Mouse (Mus musculus) heart, postnatal 0 days (tissue): ENCODE results near the gene Nr2f2. TPM values are rescaled to one million over a fixed set of nuclear protein-coding genes. Genes with fewer than 3 reads are reported as not detected.

Source experiments
- ATAC-seq: fragments of 200-750 bp; cut with Nextera tagmentation; 2 replicates; pipeline ENCODE4 v1.8.0; 2017; ENCODE audit warnings: low read depth, moderate number of reproducible peaks, moderate library complexity; ENCODE audit not compliant: insufficient read depth
- DNase-seq: peaks from one replicate; pipeline ENCODE4 v3.0.0-alpha.2; 2016; ENCODE audit warnings: low spot score
- H3K27ac ChIP-seq: fragments of 300-500 bp; sonication (generic); 2 replicates; pipeline ENCODE4 v1.5.1; 2014; ENCODE audit warnings: low read depth, mild to moderate bottlenecking
- H3K27me3 ChIP-seq: fragments of 300-500 bp; sonication (generic); 2 replicates; pipeline ENCODE4 v1.6.1; 2014; ENCODE audit warnings: low read length, mixed read lengths; ENCODE audit not compliant: control insufficient read depth, insufficient read depth
- H3K36me3 ChIP-seq: fragments of 300-500 bp; sonication (generic); replicated peaks from 2 replicates; pipeline ENCODE4 v1.6.1; 2014; ENCODE audit warnings: low read length, mixed read lengths; ENCODE audit not compliant: control insufficient read depth, insufficient read depth
- H3K4me1 ChIP-seq: fragments of 300-500 bp; sonication (generic); 2 replicates; pipeline ENCODE4 v1.6.1; 2014; ENCODE audit warnings: antibody characterized with exemption; ENCODE audit not compliant: control insufficient read depth, insufficient read depth
- H3K4me2 ChIP-seq: fragments of 300-500 bp; sonication (generic); 2 replicates; pipeline ENCODE4 v1.6.1; 2014; ENCODE audit warnings: low read depth, mild to moderate bottlenecking, low read length, moderate library complexity
- H3K4me3 ChIP-seq: fragments of 300-500 bp; sonication (generic); 2 replicates; pipeline ENCODE4 v1.5.1; 2014; ENCODE audit warnings: low read depth, low read length
- H3K9ac ChIP-seq: fragments of 300-500 bp; sonication (generic); replicated peaks from 2 replicates; pipeline ENCODE4 v1.6.1; 2014; ENCODE audit warnings: low read depth, low read length, mixed read lengths
- H3K9me3 ChIP-seq: fragments of 300-500 bp; sonication (generic); replicated peaks from 2 replicates; pipeline ENCODE4 v1.6.1; 2016; ENCODE audit warnings: low read length; ENCODE audit not compliant: control insufficient read depth
- CTCF ChIP-seq: IDR thresholded peaks from 2 replicates; pipeline ENCODE4 v1.5.1; 2016; ENCODE audit warnings: antibody characterized with exemption, control low read depth, low read depth
- EP300 ChIP-seq: IDR thresholded peaks from 2 replicates; pipeline ENCODE4 v1.6.1; 2016; ENCODE audit warnings: antibody characterized with exemption, low read depth
- WGBS: fragments of 180-500 bp; shearing (Covaris S2); extraction: QIAGEN DNeasy Blood & Tissue Kit; methylation state at CpG from one replicate; pipeline ENCODE4 v1.1.7; 2014; 5-methylcytosine and 5-hydroxymethylcytosine counted together
- polyA plus RNA-seq: library from polyadenylated mRNA; unstranded; fragments of >200 nt; fragmentation: Nextera tagmentation; extraction: Ambion mirVana; gene quantifications from 2 replicates; pipeline ENCODE4 v1.2.1, GENCODE M21; 2015
- total RNA-seq: library from RNA; depleted of rRNA; stranded (reverse); fragments of >200 nt; gene quantifications from 2 replicates; pipeline ENCODE4 v1.2.3, GENCODE M21; 2014; ENCODE audit warnings: low replicate concordance

Nr2f2 gene
- total and polyA plus RNA-seq, 2 experiments from 2014 or later = 8.3 to 18.2 TPM

DNA sequence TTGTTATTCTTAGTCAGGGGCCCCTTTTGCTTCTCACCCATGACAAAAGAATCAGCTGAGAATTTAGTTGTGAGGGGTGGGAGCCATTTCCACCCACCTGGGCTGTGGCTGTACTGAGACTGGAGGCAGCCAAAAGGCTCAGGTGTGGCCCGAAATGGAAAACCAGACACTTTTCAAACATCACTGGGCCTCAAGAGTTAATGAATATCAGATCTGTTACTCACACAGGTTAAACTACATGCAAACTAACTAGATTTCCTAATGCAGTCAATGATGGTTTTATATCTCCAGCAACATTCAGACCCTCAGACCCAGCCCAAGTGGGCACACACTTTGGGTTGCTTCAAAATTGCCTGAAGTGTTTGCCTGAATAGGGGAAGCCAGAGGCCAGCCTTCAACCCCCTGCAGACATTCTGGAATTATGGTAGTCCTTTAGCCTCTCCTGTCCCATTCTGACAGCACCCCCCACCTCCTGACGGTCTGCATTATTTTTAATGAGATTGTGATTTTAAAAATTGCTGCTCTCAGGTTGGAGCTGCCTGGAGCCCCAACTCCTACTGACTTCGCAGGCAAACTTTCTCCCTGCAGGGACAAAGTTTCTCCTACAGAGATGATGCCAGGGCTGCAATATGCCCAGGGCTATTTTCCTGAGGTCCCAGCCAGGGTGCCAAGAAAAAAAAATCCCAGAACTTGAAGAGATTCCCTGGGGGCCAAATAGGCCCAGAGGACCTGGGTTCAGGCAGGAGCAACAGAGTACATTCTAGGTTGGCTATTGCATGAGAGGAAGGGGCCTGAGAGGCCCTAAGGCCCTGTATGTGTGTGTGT lies 9.6 kb downstream of the Nr2f2 start:
- Histone ChIP-seq H3K4me3 (peak overlapping the region; percentile 65), H3K4me1 (no peaks in the 10 kb centered on the region), H3K9me3 (no peaks in the 10 kb centered on the region), H3K27ac (no peak overlapping the region), H3K9ac (peak overlapping the region; percentile 87), H3K36me3 (0 out of 2 replicates have a peak, but pooled peaks cover 9% of the 10 kb centered on the region), H3K4me2 (peak overlapping the region; percentile 70), H3K27me3 (peaks cover 70% of the 10 kb centered on the region)
- TF ChIP-seq CTCF = no peak
- TF ChIP-seq EP300 = no peak
- DNase-seq (no peak), ATAC-seq (no peak)
- 54% methylated on average over 3 of the region's 3 CpGs for WGBS

DNA sequence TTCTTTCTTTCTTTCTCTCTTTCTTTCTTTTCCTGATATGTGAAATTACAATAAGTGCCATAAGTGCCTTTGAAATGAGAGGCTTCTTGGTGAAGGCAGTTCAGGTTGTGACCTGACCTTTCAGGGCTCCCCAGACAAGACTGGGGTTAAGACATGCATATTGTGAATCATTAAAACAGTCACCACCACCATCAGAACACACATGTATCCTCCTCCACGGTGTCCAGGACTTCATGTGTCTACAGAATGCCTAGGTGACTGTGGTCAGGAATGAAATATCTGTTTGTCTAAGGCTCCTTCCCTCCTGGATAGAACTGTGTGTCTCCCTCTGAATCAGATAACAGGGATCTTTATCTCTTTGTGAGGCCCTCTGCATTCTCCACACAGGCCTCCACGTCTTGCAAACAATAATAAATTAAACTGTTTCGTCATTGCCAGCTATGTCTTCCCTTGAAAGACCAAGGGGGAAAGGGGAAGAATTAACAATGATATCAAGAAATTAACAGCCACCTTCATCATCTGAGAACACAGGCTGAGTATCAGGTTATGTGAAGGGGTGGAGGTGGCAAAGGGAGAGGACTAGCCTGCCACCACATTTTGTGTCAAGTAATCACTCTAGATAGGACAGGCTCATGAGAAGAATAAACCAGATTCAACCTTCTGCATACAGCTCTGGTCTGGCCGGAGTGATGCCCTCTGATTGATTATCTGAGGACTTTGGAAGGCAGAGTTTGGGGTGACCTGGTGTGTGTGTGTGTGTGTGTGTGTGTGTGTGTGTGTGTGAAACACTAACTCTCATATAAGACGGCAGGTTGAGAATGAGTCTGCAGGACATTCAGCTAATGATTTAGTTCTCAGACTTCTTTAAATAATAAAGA lies 10.6 kb downstream of the Nr2f2 start:
- Histone ChIP-seq H3K4me3 (peak overlapping the region; percentile 65), H3K4me1 (no peaks in the 10 kb centered on the region), H3K36me3 (0 out of 2 replicates have a peak, but pooled peaks cover 9% of the 10 kb centered on the region), H3K9me3 (no peaks in the 10 kb centered on the region), H3K4me2 (peak overlapping the region; percentile 70), H3K9ac (peak overlapping the region; percentile 87; the same call in 1 of the 2 replicates), H3K27me3 (peaks cover 73% of the 10 kb centered on the region), H3K27ac (no peak overlapping the region)
- DNase-seq (no peak), ATAC-seq (no peak)
- TF ChIP-seq EP300 (no peak), CTCF (no peak)
- 38% methylated on average over 5 of the region's 5 CpGs for WGBS

DNA sequence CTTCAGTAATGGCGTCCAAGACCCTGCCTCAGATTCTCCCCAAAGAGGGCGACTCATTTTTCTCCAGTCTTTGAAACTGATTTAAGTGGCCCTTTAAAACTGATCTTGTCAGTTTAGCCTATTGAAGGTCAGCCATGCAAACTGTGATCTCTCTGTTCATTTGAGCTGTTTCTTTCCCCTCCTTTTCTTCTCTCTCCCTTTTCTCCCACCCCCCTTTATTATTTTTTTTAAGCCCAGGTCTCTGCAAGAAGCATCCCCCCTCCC lies 11.2 kb downstream of the Nr2f2 start:
- Histone ChIP-seq H3K9ac (no peak overlapping the region), H3K36me3 (0 out of 2 replicates have a peak, but pooled peaks cover 9% of the 10 kb centered on the region), H3K27me3 (peaks cover 78% of the 10 kb centered on the region), H3K4me2 (peak overlapping the region; percentile 70), H3K4me3 (peak overlapping the region; percentile 65), H3K9me3 (no peaks in the 10 kb centered on the region), H3K4me1 (no peaks in the 10 kb centered on the region), H3K27ac (no peak overlapping the region)
- DNase-seq = no peak
- WGBS = 40% methylated on average over 2 of the region's 2 CpGs
- TF ChIP-seq EP300 (no peak), CTCF (no peak)
- ATAC-seq = no peak

DNA sequence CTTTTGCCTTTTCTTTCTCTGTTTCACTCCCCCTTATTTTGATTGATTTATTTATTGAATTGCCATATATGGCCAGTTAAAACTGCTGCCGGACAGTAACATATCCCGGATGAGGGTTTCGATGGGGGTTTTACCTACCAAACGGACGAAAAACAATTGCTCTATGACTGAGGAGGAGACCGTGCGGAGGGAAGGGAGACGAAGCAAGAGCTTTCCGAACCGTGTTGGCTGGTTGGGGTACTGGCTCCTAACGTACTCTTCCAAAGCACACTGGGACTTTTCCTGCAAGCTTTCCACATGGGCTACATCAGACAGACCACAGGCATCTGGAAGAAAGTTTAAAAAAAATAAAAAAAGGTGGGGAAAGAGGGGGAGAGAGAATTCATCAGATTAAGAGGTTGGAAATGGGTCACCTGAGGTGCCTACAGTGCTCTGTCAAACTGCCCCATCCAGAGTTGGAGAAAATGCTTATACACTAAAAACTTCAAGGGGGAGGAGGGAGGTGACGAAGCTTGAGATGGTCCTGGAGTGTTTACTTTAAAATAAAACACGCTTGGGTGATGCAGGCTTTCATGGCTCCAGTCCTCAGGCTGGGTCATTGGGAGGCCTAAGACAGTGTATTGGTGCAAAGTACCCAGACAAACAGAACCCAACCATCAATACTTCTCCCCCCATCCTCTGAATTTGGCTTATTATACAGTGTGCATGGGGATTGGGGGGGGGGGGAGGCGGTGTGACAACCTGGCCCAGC lies 11.8 kb downstream of the Nr2f2 start:
- no peak for DNase-seq
- peaks cover 79% of the 10 kb centered on the region for H3K27me3 ChIP-seq

DNA sequence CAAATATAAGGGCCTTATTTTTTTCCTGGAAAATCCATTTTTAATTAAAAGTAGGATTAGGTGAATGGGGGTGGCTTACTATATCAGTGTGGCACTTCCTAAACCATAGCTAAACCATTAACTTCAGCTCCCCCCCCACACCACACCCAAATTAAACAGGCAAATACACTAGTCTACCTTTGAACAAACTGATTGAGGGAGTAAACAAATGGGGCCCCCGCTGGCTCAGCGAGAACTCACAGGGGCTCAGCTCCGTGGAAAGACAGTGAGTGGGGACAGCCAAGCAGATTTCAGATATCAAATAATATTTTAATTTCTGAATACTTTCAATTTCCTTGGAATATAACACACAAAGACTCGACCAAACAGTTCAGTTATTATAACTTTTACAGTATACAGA lies 13.4 kb downstream of the Nr2f2 start:
- ATAC-seq = no peak
- Histone ChIP-seq H3K9me3 (no peaks in the 10 kb centered on the region), H3K27ac (peak overlapping the region; percentile 20; the same call in 1 of the 2 replicates), H3K9ac (no peak overlapping the region), H3K4me2 (peak overlapping the region; percentile 96), H3K36me3 (0 out of 2 replicates have a peak, but pooled peaks cover 9% of the 10 kb centered on the region), H3K4me3 (peak overlapping the region; percentile 18), H3K4me1 (no peaks in the 10 kb centered on the region), H3K27me3 (peaks cover 80% of the 10 kb centered on the region)
- 19% methylated on average over 4 of the region's 4 CpGs for WGBS
- TF ChIP-seq EP300 (no peak), CTCF (no peak)
- no peak for DNase-seq

More for the DNA sequence above, 11.8 kb downstream of the Nr2f2 start:
- Histone ChIP-seq H3K4me2 (peak overlapping the region; percentile 70), H3K36me3 (0 out of 2 replicates have a peak, but pooled peaks cover 9% of the 10 kb centered on the region), H3K4me3 (peak overlapping the region; percentile 65), H3K9me3 (no peaks in the 10 kb centered on the region), H3K4me1 (no peaks in the 10 kb centered on the region), H3K27ac (no peak overlapping the region), H3K9ac (no peak overlapping the region)
- 26% methylated on average over 14 of the region's 14 CpGs for WGBS
- no peak for ATAC-seq
- TF ChIP-seq CTCF (no peak), EP300 (no peak)
